Mouse (Mus musculus) midbrain, embryonic 13.5 days (tissue): ENCODE results near the gene Ddx42. TPM values are rescaled to one million over a fixed set of nuclear protein-coding genes. Genes with fewer than 3 reads are reported as not detected.
"Not testable (repeated sequence)": the region's sequence is repeated elsewhere in the genome, so short reads cannot be mapped to it uniquely, and the experiment has no call there.

Source experiments
- ATAC-seq: fragments of 200-750 bp; cut with Nextera tagmentation; 2 replicates; pipeline ENCODE4 v1.8.0; 2017; ENCODE audit warnings: mild to moderate bottlenecking, moderate TSS enrichment, moderate library complexity
- H3K27ac ChIP-seq: fragments of 300-500 bp; sonication (generic); 2 replicates; pipeline ENCODE4 v1.5.1; 2015; ENCODE audit warnings: inconsistent platforms, mild to moderate bottlenecking, moderate library complexity
- H3K27me3 ChIP-seq: fragments of 300-500 bp; sonication (generic); 2 replicates; pipeline ENCODE4 v1.6.1; 2015; ENCODE audit warnings: mild to moderate bottlenecking, inconsistent platforms
- H3K36me3 ChIP-seq: fragments of 300-500 bp; sonication (generic); 2 replicates; pipeline ENCODE4 v1.6.1; 2015; ENCODE audit warnings: mild to moderate bottlenecking, inconsistent platforms
- H3K4me1 ChIP-seq: fragments of 300-500 bp; sonication (generic); replicated peaks from 2 replicates; pipeline ENCODE4 v1.6.1; 2015; ENCODE audit warnings: inconsistent platforms
- H3K4me2 ChIP-seq: fragments of 300-500 bp; sonication (generic); replicated peaks from 2 replicates; pipeline ENCODE4 v1.6.1; 2015; ENCODE audit warnings: moderate library complexity, mild to moderate bottlenecking, inconsistent platforms
- H3K4me3 ChIP-seq: fragments of 300-500 bp; sonication (generic); replicated peaks from 2 replicates; pipeline ENCODE4 v1.5.1; 2015; ENCODE audit warnings: mild to moderate bottlenecking, inconsistent platforms
- H3K9ac ChIP-seq: fragments of 300-500 bp; sonication (generic); replicated peaks from 2 replicates; pipeline ENCODE4 v1.6.1; 2015; ENCODE audit warnings: mild to moderate bottlenecking, inconsistent platforms
- H3K9me3 ChIP-seq: fragments of 300-500 bp; sonication (generic); 2 replicates; pipeline ENCODE4 v1.6.1; 2016; ENCODE audit warnings: mild to moderate bottlenecking, inconsistent platforms
- WGBS: fragments of 180-500 bp; shearing (Covaris S2); methylation state at CpG from one replicate; pipeline ENCODE4 v1.1.7; 2015; 5-methylcytosine and 5-hydroxymethylcytosine counted together
- polyA plus RNA-seq: library from polyadenylated mRNA; unstranded; fragments of >200 nt; fragmentation: Nextera tagmentation; extraction: Ambion mirVana; gene quantifications from 2 replicates; pipeline ENCODE4 v1.2.1, GENCODE M21; 2015

Gene Ddx42
- polyA plus RNA-seq, 1 experiment from 2014 or later = 101 TPM

DNA sequence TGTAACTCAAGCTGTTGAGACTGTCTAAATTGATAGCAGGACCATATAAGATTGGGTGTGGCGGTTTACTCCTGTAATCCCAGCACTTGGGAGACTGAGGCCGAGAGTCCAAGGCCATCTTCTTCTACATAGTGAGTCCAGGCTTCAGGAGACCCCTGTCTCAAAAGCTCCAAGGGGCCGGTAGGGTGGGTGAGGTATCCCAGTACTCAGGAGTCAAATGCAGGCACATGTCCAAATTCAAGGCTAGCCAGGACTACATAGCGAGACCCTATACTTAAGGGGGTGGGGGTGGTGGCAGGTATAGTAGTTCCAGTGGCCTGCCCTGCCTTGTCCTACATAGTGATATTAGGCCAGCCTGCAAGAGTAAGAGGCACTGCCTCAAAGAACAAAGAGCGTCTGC, 1.9 kb upstream of the Ddx42 start:
- Histone ChIP-seq H3K4me1 (peaks cover 39% of the 10 kb centered on the region), H3K27ac (no peak overlapping the region), H3K9ac (peak overlapping the region; percentile 89), H3K27me3 (no peaks in the 10 kb centered on the region), H3K4me2 (peak overlapping the region; percentile 68), H3K4me3 (peak overlapping the region; percentile 99), H3K9me3 (no peaks in the 10 kb centered on the region), H3K36me3 (peaks cover 30% of the 10 kb centered on the region)
- 93% methylated on average over 5 of the region's 5 CpGs for WGBS
- no peak for ATAC-seq

DNA sequence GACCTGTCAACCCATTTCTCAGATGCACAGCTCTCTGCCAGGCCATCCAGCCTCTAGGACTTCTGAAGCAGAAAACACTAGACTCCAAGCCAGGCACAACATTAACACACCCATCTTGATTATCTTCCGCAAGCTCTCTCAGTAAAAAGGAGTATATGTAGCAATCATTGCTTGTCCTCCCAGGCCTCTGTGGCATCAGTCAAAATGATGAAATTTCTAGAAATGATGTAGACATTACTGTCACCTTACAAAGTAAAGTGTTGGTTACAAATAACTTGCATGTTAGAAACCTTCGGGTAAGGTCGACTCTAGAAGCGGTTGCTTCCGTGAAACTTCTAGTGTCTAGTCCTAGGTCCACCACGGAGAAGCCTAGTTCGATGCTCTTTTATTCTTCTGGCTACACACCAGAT, 1.3 kb upstream of the Ddx42 start:
- no peak overlapping the region for H3K27ac ChIP-seq
- H3K36me3 ChIP-seq = peaks cover 24% of the 10 kb centered on the region
- H3K4me2 ChIP-seq = peak overlapping the region; percentile 68
- peaks cover 45% of the 10 kb centered on the region for H3K4me1 ChIP-seq
- no peaks in the 10 kb centered on the region for H3K27me3 ChIP-seq
- H3K4me3 ChIP-seq = peak overlapping the region; percentile 99
- no peak for ATAC-seq
- 28% methylated on average over 7 of the region's 7 CpGs for WGBS
- H3K9me3 ChIP-seq = no peaks in the 10 kb centered on the region
- peak overlapping the region; percentile 89 for H3K9ac ChIP-seq

DNA sequence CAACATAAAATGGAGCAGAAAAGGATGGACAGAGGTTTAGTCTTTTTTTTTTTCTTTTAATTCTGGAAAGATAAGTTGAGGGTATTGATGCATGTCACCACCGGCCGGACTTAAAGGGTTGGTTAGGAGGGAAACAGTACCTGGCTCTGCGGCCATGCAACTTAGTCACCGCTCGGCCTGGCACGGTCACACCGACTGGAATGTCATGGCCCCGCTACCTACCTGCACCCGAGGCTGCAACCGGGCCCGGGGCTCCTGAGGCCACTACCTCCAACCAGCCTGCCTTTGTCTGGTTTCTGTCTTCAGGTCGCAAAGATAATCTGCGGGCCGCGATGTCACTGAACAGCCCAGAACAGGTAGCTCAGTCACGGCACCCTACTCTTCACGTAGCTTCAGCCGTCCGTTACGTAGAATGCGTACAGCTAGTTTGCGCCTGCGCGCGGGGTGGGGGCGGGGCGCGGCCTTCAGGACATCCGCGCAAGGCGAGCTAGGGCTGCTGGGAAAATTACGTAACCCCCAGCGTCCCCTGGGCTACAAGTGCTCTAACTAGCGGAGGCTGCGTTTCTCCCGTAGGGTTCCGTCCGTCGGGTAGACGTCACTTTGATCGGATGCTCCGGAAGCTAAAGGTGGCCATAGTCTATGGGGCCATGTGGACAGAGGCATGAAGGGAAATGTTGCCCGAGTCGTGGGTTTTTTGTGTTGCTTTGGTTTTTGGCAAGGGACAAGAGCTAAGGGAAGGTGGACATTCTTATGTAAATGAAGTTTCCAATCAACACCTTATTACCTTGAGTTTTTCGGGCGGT, 598 bp upstream of the Ddx42 start, which contains the start of gene Ccdc47:
TSS of gene Ccdc47 (minus strand) at position 418 of the 803 bp plus-strand sequence.
- Histone ChIP-seq H3K27me3 (no peaks in the 10 kb centered on the region), H3K9me3 (no peaks in the 10 kb centered on the region), H3K27ac (peak within 1 kb of the TSS; percentile 97), H3K9ac (peak within 1 kb of the TSS; percentile 98), H3K4me2 (peak within 1 kb of the TSS; percentile 68), H3K4me1 (peaks cover 45% of the 10 kb centered on the region), H3K36me3 (peaks cover 19% of the 10 kb centered on the region), H3K4me3 (peak within 1 kb of the TSS; percentile 99)
- peak; percentile 99 for ATAC-seq
- under 1% methylated on average over 46 of the region's 46 CpGs for WGBS

DNA sequence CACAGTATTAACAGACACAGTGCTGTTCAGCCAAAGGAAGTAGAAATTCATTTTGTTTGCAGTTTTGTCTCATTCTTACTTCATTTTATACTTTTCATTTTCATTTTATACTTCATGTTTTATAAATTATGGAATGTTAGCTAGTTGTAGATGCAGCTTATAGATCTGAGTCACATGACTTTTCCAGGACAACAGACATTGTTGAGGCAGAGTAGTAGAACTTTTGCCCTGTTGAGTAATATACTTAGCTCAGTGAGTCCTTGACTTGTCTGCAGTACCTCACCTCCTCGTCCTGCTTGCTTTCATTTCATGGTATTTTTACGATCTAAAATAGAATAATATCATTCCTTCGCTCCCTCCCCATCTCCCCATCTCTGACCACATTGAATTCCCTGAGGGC, 3.9 kb downstream of the Ddx42 start:
- peaks cover 28% of the 10 kb centered on the region for H3K4me1 ChIP-seq
- H3K27ac ChIP-seq = no peak overlapping the region
- no peaks in the 10 kb centered on the region for H3K27me3 ChIP-seq
- no peak overlapping the region for H3K4me3 ChIP-seq
- H3K9ac ChIP-seq = no peak overlapping the region
- H3K36me3 ChIP-seq = peaks cover 17% of the 10 kb centered on the region
- H3K4me2 ChIP-seq = no peak overlapping the region
- no peaks in the 10 kb centered on the region for H3K9me3 ChIP-seq
- WGBS = 92% methylated on average over 3 of the region's 3 CpGs
- no peak for ATAC-seq

DNA sequence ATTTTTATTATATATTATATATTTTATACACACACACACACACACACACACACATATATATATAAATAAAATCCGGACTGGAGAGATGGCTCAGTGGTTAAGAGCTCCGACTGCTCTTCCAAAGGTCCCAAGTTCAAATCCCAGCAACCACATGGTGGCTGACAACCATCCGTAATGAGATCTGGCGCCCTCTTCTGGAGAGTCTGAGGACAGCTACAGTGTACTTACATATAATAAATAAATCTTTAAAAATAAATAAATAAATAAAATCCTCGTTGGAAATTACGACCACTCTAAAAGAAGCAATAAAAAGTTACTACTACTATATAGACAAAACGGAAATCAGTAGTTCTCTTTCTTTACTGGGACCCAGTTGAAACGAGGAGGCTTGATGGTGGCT, 17.3 kb downstream of the Ddx42 start:
- H3K27me3 ChIP-seq, H3K4me2 ChIP-seq, H3K4me3 ChIP-seq, H3K4me1 ChIP-seq, H3K9me3 ChIP-seq, H3K9ac ChIP-seq, ATAC-seq, H3K27ac ChIP-seq: not testable (repeated sequence)
- 83% methylated on average over 8 of the region's 8 CpGs for WGBS
- peaks cover 73% of the 10 kb centered on the region for H3K36me3 ChIP-seq

DNA sequence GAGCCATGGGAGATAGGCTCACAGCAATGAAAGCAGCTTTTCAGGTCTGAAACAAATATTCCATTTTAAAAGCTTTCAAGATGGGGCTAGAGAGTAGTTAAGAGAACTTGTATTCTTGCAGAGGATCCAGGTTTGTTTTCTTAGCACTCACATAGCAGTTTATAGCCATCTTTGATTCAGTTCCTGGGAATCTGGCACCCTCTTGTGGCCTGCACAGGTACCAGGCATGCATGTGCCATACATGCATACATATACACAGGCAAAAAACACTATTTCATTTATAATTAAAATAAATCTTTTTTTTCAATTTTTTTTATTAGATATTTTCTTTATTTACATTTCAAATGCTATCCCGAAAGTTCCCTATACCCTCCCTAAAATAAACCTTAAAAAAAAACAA, 30.1 kb downstream of the Ddx42 start:
- no peak overlapping the region for H3K4me3 ChIP-seq
- no peaks in the 10 kb centered on the region for H3K9me3 ChIP-seq
- H3K9ac ChIP-seq = no peak overlapping the region
- H3K4me1 ChIP-seq = no peaks in the 10 kb centered on the region
- WGBS = 92% methylated on average over 1 of the region's 1 CpGs
- peaks cover 98% of the 10 kb centered on the region for H3K36me3 ChIP-seq
- no peak overlapping the region for H3K4me2 ChIP-seq
- H3K27ac ChIP-seq = no peak overlapping the region
- no peak for ATAC-seq
- H3K27me3 ChIP-seq = no peaks in the 10 kb centered on the region

DNA sequence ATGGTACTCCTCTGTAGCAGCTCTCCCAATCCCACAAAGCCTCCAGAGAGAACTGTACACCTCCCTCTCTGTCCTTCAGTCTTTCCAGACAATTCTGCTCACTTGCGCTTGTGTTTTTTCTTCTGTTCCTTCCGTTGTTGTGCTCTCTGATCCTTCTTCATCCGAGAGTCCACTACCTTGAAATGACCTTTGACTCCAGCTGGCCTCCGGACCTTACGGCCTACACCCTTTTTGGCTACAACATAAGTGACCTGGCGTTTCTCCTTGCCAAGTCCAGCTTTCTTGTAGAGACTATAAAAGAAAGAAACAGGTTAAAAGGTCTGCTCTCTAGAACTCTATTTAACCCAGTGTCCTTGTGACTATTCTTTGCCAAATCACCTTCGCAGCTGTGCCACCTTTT, 32.6 kb downstream of the Ddx42 start:
- no peak overlapping the region for H3K4me2 ChIP-seq

DNA sequence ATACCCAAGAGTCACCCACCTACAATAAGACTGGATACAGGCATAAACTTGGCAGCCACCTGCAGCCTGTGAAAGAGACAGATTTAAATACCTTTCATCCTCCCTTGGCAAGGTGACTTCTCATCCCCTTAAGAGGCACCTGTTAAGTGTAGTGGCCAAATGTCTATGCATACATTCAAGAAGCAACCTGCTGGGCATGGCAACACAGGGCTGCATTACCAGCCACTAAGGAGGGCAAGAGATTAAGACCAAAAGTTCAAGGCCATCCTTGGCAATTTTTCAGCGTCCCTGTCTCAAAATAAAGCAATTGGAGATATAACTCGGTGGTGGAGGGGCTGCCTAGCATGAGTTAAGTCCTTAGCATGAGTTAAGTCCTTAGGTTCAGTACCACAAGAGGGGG, 38.0 kb downstream of the Ddx42 start:
- Histone ChIP-seq H3K4me2 (peak overlapping the region; percentile 97), H3K36me3 (peaks cover 66% of the 10 kb centered on the region), H3K9me3 (no peaks in the 10 kb centered on the region), H3K4me3 (peak overlapping the region; percentile 89), H3K4me1 (peaks cover 30% of the 10 kb centered on the region), H3K27ac (no peak overlapping the region), H3K9ac (peak overlapping the region; percentile 88; the same call in 1 of the 2 replicates), H3K27me3 (no peaks in the 10 kb centered on the region)
- ATAC-seq = no peak
- WGBS = 28% methylated on average over 2 of the region's 2 CpGs

More for the DNA sequence above, 32.6 kb downstream of the Ddx42 start:
- WGBS = 89% methylated on average over 7 of the region's 7 CpGs
- ATAC-seq = no peak
- Histone ChIP-seq H3K4me1 (no peaks in the 10 kb centered on the region; the same call in 1 of the 2 replicates), H3K27me3 (no peaks in the 10 kb centered on the region), H3K9ac (no peak overlapping the region), H3K36me3 (peaks cover 98% of the 10 kb centered on the region), H3K4me3 (no peak overlapping the region), H3K9me3 (no peaks in the 10 kb centered on the region), H3K27ac (no peak overlapping the region)

DNA sequence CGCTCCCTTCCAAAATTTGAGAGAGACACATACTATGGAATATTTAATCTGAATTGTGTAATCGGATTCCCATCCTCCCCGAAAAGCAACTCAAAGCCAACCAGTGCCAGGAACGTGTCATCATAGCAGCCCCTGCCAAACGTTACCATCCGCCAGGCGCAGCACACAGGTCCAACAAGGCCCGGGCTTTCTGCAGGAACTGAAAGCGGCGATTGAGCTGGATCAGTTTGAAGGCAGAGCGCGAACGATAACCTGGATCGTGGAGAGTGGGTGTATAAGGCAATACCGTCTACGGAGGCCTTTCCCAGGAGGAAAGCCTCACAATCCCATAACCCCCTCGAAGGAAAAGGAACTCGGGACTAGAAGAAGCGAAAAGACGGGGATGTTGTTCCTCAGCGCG, 38.4 kb downstream of the Ddx42 start:
- H3K4me1 ChIP-seq = peaks cover 30% of the 10 kb centered on the region
- H3K4me2 ChIP-seq = peak overlapping the region; percentile 97
- peak overlapping the region; percentile 89 for H3K4me3 ChIP-seq
- H3K27ac ChIP-seq = no peak overlapping the region
- H3K9ac ChIP-seq = peak overlapping the region; percentile 88
- no peaks in the 10 kb centered on the region for H3K9me3 ChIP-seq
- no peaks in the 10 kb centered on the region for H3K27me3 ChIP-seq
- 4% methylated on average over 22 of the region's 22 CpGs for WGBS
- ATAC-seq = no peak; the same call in 1 of the 2 replicates
- peaks cover 61% of the 10 kb centered on the region for H3K36me3 ChIP-seq

DNA sequence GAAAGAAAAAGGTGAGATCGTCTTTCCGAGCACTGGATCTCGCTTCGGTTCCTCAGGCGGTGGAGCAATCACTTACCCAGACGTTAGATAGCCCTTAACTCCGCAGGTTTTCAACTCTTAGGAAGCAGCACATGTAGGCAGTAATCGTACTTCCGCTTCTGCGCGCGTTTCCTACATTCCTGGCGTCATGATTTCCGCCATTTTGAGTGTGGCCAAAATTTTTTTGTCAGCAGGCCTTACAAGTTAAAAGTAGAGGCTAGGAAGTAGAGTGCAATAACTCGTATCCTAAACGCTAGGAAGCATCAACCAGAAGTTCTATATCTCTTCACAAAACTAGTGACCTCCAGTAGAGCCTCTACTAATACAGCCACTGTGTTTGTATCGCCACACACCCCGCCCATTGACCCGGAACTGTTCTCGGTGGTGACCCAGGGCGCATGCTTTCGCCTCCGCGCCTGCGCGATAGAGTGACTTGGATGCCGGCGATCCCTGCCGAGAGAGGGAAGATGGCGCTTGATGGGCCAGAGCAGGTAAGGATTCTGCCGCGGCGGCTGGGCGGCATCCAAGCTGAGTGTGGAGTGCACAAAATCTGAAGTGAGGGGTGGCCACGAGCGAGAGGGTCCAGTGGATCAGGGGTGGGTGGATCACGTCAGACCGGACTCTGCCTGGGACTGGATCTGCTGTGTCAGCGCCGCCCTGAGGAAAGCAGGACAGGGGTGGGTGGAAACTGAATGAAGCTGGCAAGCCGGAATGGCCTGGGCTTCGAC, 39.1 kb downstream of the Ddx42 start, which contains the start of the genes Ftsj3 and Psmc5:
TSS of gene Ftsj3 (minus strand) at position 395 of the 767 bp plus-strand sequence.
TSS of gene Psmc5 (plus strand) at position 470 of the 767 bp plus-strand sequence.
- Histone ChIP-seq H3K27ac (peak within 1 kb of the TSS; percentile 82), H3K4me3 (peak within 1 kb of the TSS; percentile 89), H3K27me3 (no peaks in the 10 kb centered on the region), H3K4me1 (peaks cover 30% of the 10 kb centered on the region), H3K4me2 (peak within 1 kb of the TSS; percentile 97), H3K36me3 (peaks cover 60% of the 10 kb centered on the region), H3K9me3 (no peaks in the 10 kb centered on the region), H3K9ac (peak within 1 kb of the TSS; percentile 88)
- peak; percentile 97 for ATAC-seq
- WGBS = 0% methylated on average over 42 of the region's 42 CpGs

DNA sequence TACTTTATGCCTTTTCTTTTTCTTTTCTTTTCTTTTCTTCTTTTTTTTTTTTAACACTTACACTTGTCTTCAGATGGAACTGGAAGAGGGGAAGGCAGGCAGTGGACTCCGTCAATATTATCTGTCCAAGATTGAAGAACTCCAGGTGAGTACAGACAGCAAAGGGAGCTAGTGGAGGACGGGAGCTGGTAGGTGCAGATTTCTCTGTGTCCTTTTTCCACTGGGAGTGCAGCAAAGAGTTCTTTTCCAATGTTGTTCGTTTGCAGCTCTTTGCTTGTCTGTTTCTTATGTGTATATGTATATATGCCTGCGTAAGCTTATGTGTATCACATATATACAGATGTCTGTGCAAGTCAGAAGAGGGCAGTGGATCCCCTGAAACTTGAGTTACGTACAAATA, 40.0 kb downstream of the Ddx42 start:
- Histone ChIP-seq H3K9me3 (no peaks in the 10 kb centered on the region), H3K4me3 (peak overlapping the region; percentile 89), H3K27me3 (no peaks in the 10 kb centered on the region), H3K4me2 (peak overlapping the region; percentile 97), H3K4me1 (peaks cover 30% of the 10 kb centered on the region), H3K9ac (peak overlapping the region; percentile 88), H3K27ac (no peak overlapping the region), H3K36me3 (peaks cover 60% of the 10 kb centered on the region)
- WGBS = 71% methylated on average over 5 of the region's 5 CpGs
- ATAC-seq = no peak
